Comparison of ENCODE assay signal across 8 mouse cellular contexts in genomic region chr19:10022414-10023303, GRCm38 (mm10). TPM values are rescaled to one million over a fixed set of nuclear protein-coding genes. Genes with fewer than 3 reads are reported as not detected.
A peak's percentile ranks its signal among the peaks of the same experiment; 100 is the strongest.
DNase-seq lines count a peak whose midpoint lies in the region; ATAC-seq and TF ChIP-seq lines count a peak whose summit lies in the region.

No protein-coding gene starts in this region.

- TF ChIP-seq CTCF in embryonic fibroblast, embryonic 13.5 days (IDR thresholded peaks at IDR 0.05; ENCODE audit: borderline replicate concordance, insufficient read depth, low read length), result 0 out of 2 replicates have a peak, but pooled peaks have one; percentile 18

- 0 out of 2 replicates have a peak overlapping the region, but pooled peaks have one; percentile 25 for H3K27ac ChIP-seq in forebrain, embryonic 12.5 days
- H3K27ac ChIP-seq in forebrain, embryonic 15.5 days (replicated peaks), result no peak overlapping the region; the same call in 1 of the 2 replicates
- no peak overlapping the region for H3K27ac ChIP-seq in embryonic fibroblast, embryonic 13.5 days (ENCODE audit: insufficient read depth, low read length)
- peak overlapping the region; percentile 49 for H3K27ac ChIP-seq in intestine, embryonic 15.5 days
- H3K27ac ChIP-seq in limb, embryonic 13.5 days, result peak overlapping the region; percentile 61; the same call in 1 of the 2 replicates
- peak overlapping the region; percentile 43 for H3K27ac ChIP-seq in neural tube, embryonic 15.5 days (replicated peaks)

- H3K36me3 ChIP-seq in forebrain, embryonic 12.5 days (replicated peaks), result no peaks in the 10 kb centered on the region
- H3K36me3 ChIP-seq in forebrain, embryonic 15.5 days, result no peaks in the 10 kb centered on the region
- H3K36me3 ChIP-seq in intestine, embryonic 15.5 days, result 0 out of 2 replicates have a peak, but pooled peaks cover 3% of the 10 kb centered on the region
- H3K36me3 ChIP-seq in limb, embryonic 13.5 days, result peaks cover 7% of the 10 kb centered on the region
- no peaks in the 10 kb centered on the region for H3K36me3 ChIP-seq in neural tube, embryonic 15.5 days

- H3K9me3 ChIP-seq in forebrain, embryonic 12.5 days, result no peaks in the 10 kb centered on the region
- H3K9me3 ChIP-seq in forebrain, embryonic 15.5 days, result no peaks in the 10 kb centered on the region
- H3K9me3 ChIP-seq in intestine, embryonic 15.5 days, result no peaks in the 10 kb centered on the region
- no peaks in the 10 kb centered on the region for H3K9me3 ChIP-seq in limb, embryonic 13.5 days
- H3K9me3 ChIP-seq in neural tube, embryonic 15.5 days (replicated peaks), result no peaks in the 10 kb centered on the region

- H3K27me3 ChIP-seq in forebrain, embryonic 12.5 days, result peaks cover 12% of the 10 kb centered on the region; the same call in 1 of the 2 replicates
- H3K27me3 ChIP-seq in forebrain, embryonic 15.5 days, result no peaks in the 10 kb centered on the region
- H3K27me3 ChIP-seq in intestine, embryonic 15.5 days (replicated peaks), result no peaks in the 10 kb centered on the region
- no peaks in the 10 kb centered on the region for H3K27me3 ChIP-seq in limb, embryonic 13.5 days
- no peaks in the 10 kb centered on the region for H3K27me3 ChIP-seq in neural tube, embryonic 15.5 days (replicated peaks)

- peak; percentile 37 for DNase-seq in ES-CJ7 (ENCODE audit: low read depth, low spot score)
- DNase-seq in c-Kit-positive CD71-positive TER-119-positive erythroid progenitor cells, embryonic 14.5 days (ENCODE audit: low spot score), result no peak

- H3K9ac ChIP-seq in forebrain, embryonic 12.5 days, result peak overlapping the region; percentile 22; the same call in 1 of the 2 replicates
- no peak overlapping the region for H3K9ac ChIP-seq in forebrain, embryonic 15.5 days (replicated peaks)
- no peak overlapping the region for H3K9ac ChIP-seq in intestine, embryonic 15.5 days
- H3K9ac ChIP-seq in limb, embryonic 13.5 days, result 0 out of 2 replicates have a peak overlapping the region, but pooled peaks have one; percentile 39
- no peak overlapping the region for H3K9ac ChIP-seq in neural tube, embryonic 15.5 days (replicated peaks)

- 64% methylated on average over 5 of the region's 5 CpGs for WGBS in forebrain, embryonic 12.5 days
- 68% methylated on average over 5 of the region's 5 CpGs for WGBS in forebrain, embryonic 15.5 days
- 65% methylated on average over 5 of the region's 5 CpGs for WGBS in intestine, embryonic 15.5 days
- WGBS in limb, embryonic 13.5 days, result 72% methylated on average over 5 of the region's 5 CpGs
- 70% methylated on average over 5 of the region's 5 CpGs for WGBS in neural tube, embryonic 15.5 days

- no peak overlapping the region for H3K4me2 ChIP-seq in forebrain, embryonic 12.5 days
- H3K4me2 ChIP-seq in forebrain, embryonic 15.5 days (replicated peaks), result no peak overlapping the region
- H3K4me2 ChIP-seq in intestine, embryonic 15.5 days (replicated peaks), result no peak overlapping the region
- no peak overlapping the region; the same call in 1 of the 2 replicates for H3K4me2 ChIP-seq in limb, embryonic 13.5 days (replicated peaks)
- H3K4me2 ChIP-seq in neural tube, embryonic 15.5 days, result no peak overlapping the region

- ATAC-seq in forebrain, embryonic 12.5 days (ENCODE audit: low FRiP score), result no peak
- ATAC-seq in forebrain, embryonic 15.5 days (replicated peaks), result no peak
- 0 out of 2 replicates have a peak, but pooled peaks have one; percentile 22 for ATAC-seq in intestine, embryonic 15.5 days
- no peak for ATAC-seq in limb, embryonic 13.5 days (ENCODE audit: low FRiP score, low read depth)
- ATAC-seq in neural tube, embryonic 15.5 days (ENCODE audit: low FRiP score), result no peak

- H3K4me3 ChIP-seq in forebrain, embryonic 12.5 days (replicated peaks), result no peak overlapping the region
- H3K4me3 ChIP-seq in forebrain, embryonic 15.5 days, result no peak overlapping the region
- no peak overlapping the region for H3K4me3 ChIP-seq in embryonic fibroblast, embryonic 13.5 days (ENCODE audit: insufficient read depth, low read length)
- H3K4me3 ChIP-seq in intestine, embryonic 15.5 days (replicated peaks), result no peak overlapping the region
- no peak overlapping the region for H3K4me3 ChIP-seq in limb, embryonic 13.5 days
- no peak overlapping the region for H3K4me3 ChIP-seq in neural tube, embryonic 15.5 days (replicated peaks)

- peaks cover 16% of the 10 kb centered on the region for H3K4me1 ChIP-seq in forebrain, embryonic 12.5 days
- peaks cover 27% of the 10 kb centered on the region for H3K4me1 ChIP-seq in forebrain, embryonic 15.5 days
- H3K4me1 ChIP-seq in embryonic fibroblast, embryonic 13.5 days (ENCODE audit: control insufficient read depth, insufficient read depth, low read length), result peaks cover 5% of the 10 kb centered on the region; the same call in 1 of the 2 replicates
- peaks cover 42% of the 10 kb centered on the region for H3K4me1 ChIP-seq in intestine, embryonic 15.5 days (replicated peaks)
- peaks cover 60% of the 10 kb centered on the region for H3K4me1 ChIP-seq in limb, embryonic 13.5 days
- H3K4me1 ChIP-seq in neural tube, embryonic 15.5 days, result peaks cover 42% of the 10 kb centered on the region

- TF ChIP-seq POLR2A in embryonic fibroblast, embryonic 13.5 days (IDR thresholded peaks at IDR 0.05; ENCODE audit: low read depth, low read length), result no peak

RNA-seq across cellular contexts. Expression of gene Fads3, which starts 18.7 kb away (rescaled TPM):
- 5.6 and 7.4 TPM in 2 replicates for polyA plus RNA-seq in forebrain, embryonic 12.5 days (2016; fragmentation: Nextera tagmentation; extraction: Ambion mirVana)
- 14.0 and 15.3 TPM in 2 replicates for polyA plus RNA-seq in forebrain, embryonic 15.5 days (2015; fragmentation: Nextera tagmentation; extraction: Ambion mirVana)
- 115 and 142 TPM in 2 replicates for polyA plus RNA-seq in embryonic fibroblast, embryonic 13.5 days (2011; ENCODE audit: insufficient read length, low read depth, missing spikeins)
- 15.1 and 16.3 TPM in 2 replicates for polyA plus RNA-seq in intestine, embryonic 15.5 days (2015; fragmentation: Nextera tagmentation; extraction: Ambion mirVana)
- polyA plus RNA-seq in limb, embryonic 13.5 days (2015; fragmentation: Nextera tagmentation; extraction: Ambion mirVana), result 10.0 and 10.8 TPM in 2 replicates
- 30.3 and 32.3 TPM in 2 replicates for polyA plus RNA-seq in neural tube, embryonic 15.5 days (2015; fragmentation: Nextera tagmentation; extraction: Ambion mirVana)

RNA-seq across cellular contexts. Expression of gene Rab3il1, which starts 21.2 kb away (rescaled TPM):
- polyA plus RNA-seq in forebrain, embryonic 12.5 days (2016; fragmentation: Nextera tagmentation; extraction: Ambion mirVana), result 19.0 and 22.7 TPM in 2 replicates
- 17.3 and 17.9 TPM in 2 replicates for polyA plus RNA-seq in forebrain, embryonic 15.5 days (2015; fragmentation: Nextera tagmentation; extraction: Ambion mirVana)
- polyA plus RNA-seq in embryonic fibroblast, embryonic 13.5 days (2011; ENCODE audit: insufficient read length, low read depth, missing spikeins), result 6.5 and 18.2 TPM in 2 replicates
- polyA plus RNA-seq in intestine, embryonic 15.5 days (2015; fragmentation: Nextera tagmentation; extraction: Ambion mirVana), result 34.7 and 35.0 TPM in 2 replicates
- polyA plus RNA-seq in limb, embryonic 13.5 days (2015; fragmentation: Nextera tagmentation; extraction: Ambion mirVana), result 40.6 and 45.2 TPM in 2 replicates
- polyA plus RNA-seq in neural tube, embryonic 15.5 days (2015; fragmentation: Nextera tagmentation; extraction: Ambion mirVana), result 21.4 and 22.5 TPM in 2 replicates

RNA-seq across cellular contexts. Expression of gene Best1, which starts 21.2 kb away (rescaled TPM):
- polyA plus RNA-seq in forebrain, embryonic 12.5 days (2016; fragmentation: Nextera tagmentation; extraction: Ambion mirVana), result 1.1 and 1.4 TPM in 2 replicates
- polyA plus RNA-seq in forebrain, embryonic 15.5 days (2015; fragmentation: Nextera tagmentation; extraction: Ambion mirVana), result 1.2 and 1.3 TPM in 2 replicates
- 0.33 and 0.60 TPM in 2 replicates for polyA plus RNA-seq in embryonic fibroblast, embryonic 13.5 days (2011; ENCODE audit: insufficient read length, low read depth, missing spikeins)
- 0.50 and 0.58 TPM in 2 replicates for polyA plus RNA-seq in intestine, embryonic 15.5 days (2015; fragmentation: Nextera tagmentation; extraction: Ambion mirVana)
- 2.0 and 2.1 TPM in 2 replicates for polyA plus RNA-seq in limb, embryonic 13.5 days (2015; fragmentation: Nextera tagmentation; extraction: Ambion mirVana)
- polyA plus RNA-seq in neural tube, embryonic 15.5 days (2015; fragmentation: Nextera tagmentation; extraction: Ambion mirVana), result 2.1 and 2.3 TPM in 2 replicates

RNA-seq across cellular contexts. Expression of gene Fth1, which starts 42.3 kb away (rescaled TPM):
- 1,239 and 1,358 TPM in 2 replicates for polyA plus RNA-seq in forebrain, embryonic 12.5 days (2016; fragmentation: Nextera tagmentation; extraction: Ambion mirVana)
- polyA plus RNA-seq in forebrain, embryonic 15.5 days (2015; fragmentation: Nextera tagmentation; extraction: Ambion mirVana), result 1,475 and 1,516 TPM in 2 replicates
- polyA plus RNA-seq in embryonic fibroblast, embryonic 13.5 days (2011; ENCODE audit: insufficient read length, low read depth, missing spikeins), result 1,225 and 1,491 TPM in 2 replicates
- 1,893 and 1,941 TPM in 2 replicates for polyA plus RNA-seq in intestine, embryonic 15.5 days (2015; fragmentation: Nextera tagmentation; extraction: Ambion mirVana)
- polyA plus RNA-seq in limb, embryonic 13.5 days (2015; fragmentation: Nextera tagmentation; extraction: Ambion mirVana), result 1,470 and 1,484 TPM in 2 replicates
- polyA plus RNA-seq in neural tube, embryonic 15.5 days (2015; fragmentation: Nextera tagmentation; extraction: Ambion mirVana), result 1,798 and 1,858 TPM in 2 replicates

Comparison
In these comparisons a context has a peak if more than half of its experiments do, and no peak if none do; other contexts are left out.
1. H3K27ac ChIP-seq: peak in forebrain, embryonic 12.5 days (single experiment), intestine, embryonic 15.5 days (single experiment), limb, embryonic 13.5 days (single experiment) and neural tube, embryonic 15.5 days (single experiment); none in forebrain, embryonic 15.5 days (single experiment) and embryonic fibroblast, embryonic 13.5 days (single experiment).
2. H3K9ac ChIP-seq: peak in forebrain, embryonic 12.5 days (single experiment) and limb, embryonic 13.5 days (single experiment); none in forebrain, embryonic 15.5 days (single experiment), intestine, embryonic 15.5 days (single experiment) and neural tube, embryonic 15.5 days (single experiment).